Mouse (Mus musculus): ENCODE results near the gene Rab3gap2. TPM values are rescaled to one million over a fixed set of nuclear protein-coding genes. Genes with fewer than 3 reads are reported as not detected.

The Rab3gap2 gene
- polyA plus RNA-seq, 1 experiment from 2014 or later = 15.8 TPM

DNA sequence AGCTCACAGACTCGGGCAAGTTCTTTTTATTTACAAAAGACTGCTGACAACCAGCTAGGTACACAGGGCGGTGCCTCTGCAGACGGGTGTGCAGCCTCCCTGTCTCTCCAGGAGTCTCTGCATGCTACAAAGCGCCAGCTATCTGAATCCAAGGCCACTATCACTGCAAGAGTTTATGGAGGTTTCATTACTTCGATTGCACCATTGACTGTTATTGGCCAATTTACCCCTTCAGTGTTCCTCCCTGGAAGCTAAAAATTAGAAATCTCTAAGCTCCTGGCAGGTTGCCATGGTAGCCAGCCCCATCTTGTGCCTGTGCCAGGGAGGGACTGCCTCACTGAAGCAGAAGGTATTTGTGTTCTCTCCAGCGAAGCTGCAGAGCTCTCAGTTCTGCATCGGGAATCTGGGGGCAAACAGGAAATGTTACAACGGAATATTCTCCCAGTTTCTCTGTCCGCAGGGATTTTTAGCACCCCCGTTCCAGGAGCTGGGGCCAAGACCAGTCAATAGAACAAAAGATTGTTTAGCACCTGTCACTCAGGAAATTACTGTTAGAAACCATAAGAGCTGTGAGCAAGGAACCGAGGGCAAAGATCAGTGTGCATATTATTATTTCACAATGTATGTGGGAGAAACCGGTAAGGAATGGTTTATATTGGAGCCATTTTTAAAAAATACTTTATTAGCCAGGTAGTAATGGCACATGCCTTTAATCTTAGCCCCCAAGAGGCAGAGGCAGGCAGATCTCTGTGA is 49.4 kb downstream of the Rab3gap2 start:
- Histone ChIP-seq H3K36me3 (ENCODE audit: control insufficient read depth, insufficient read depth) (peaks cover 43% of the 10 kb centered on the region), H3K9me3 (ENCODE audit: control insufficient read depth) (no peaks in the 10 kb centered on the region), H3K27ac (ENCODE audit: low read depth, low read length) (peak overlapping the region; percentile 86), H3K4me1 (replicated peaks; ENCODE audit: control insufficient read depth, insufficient read depth, low read length) (peaks cover 7% of the 10 kb centered on the region; the same call in 1 of the 2 replicates), H3K27me3 (replicated peaks; ENCODE audit: control insufficient read depth, insufficient read depth, low read length) (no peaks in the 10 kb centered on the region), H3K9ac (ENCODE audit: low read depth, low read length) (no peak overlapping the region), H3K4me3 (ENCODE audit: low read depth, low read length) (no peak overlapping the region), H3K4me2 (replicated peaks; ENCODE audit: low read depth) (peak overlapping the region; percentile 10)
- ATAC-seq = peak; percentile 90
- 30% methylated on average over 12 of the region's 12 CpGs for WGBS
- TF ChIP-seq CTCF (IDR thresholded peaks at IDR 0.05; ENCODE audit: low read depth) = no peak

DNA sequence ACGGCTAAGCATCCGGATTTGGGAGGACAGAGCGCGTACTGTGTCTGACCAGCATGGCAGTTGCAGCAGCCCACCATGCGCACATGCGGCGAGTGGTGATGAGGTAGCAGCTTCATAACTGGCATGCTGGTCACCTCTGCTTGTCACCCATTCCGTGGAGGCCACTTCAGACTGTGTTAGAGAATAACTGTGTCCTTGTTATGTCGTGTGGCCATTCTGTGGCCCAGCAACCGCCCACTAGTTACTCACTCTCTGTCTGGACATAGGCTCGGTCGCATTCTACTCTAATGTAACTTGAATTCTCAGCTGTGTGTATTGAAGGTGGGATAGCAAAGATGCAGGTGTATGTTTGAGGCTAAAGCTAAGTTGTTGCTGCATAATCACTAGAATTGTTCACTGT is 51.4 kb downstream of the Rab3gap2 start:
- Histone ChIP-seq H3K4me2 (replicated peaks; ENCODE audit: low read depth) (no peak overlapping the region), H3K4me3 (ENCODE audit: low read depth, low read length) (no peak overlapping the region), H3K27me3 (replicated peaks; ENCODE audit: control insufficient read depth, insufficient read depth, low read length) (no peaks in the 10 kb centered on the region), H3K4me1 (replicated peaks; ENCODE audit: control insufficient read depth, insufficient read depth, low read length) (peaks cover 7% of the 10 kb centered on the region; the same call in 1 of the 2 replicates), H3K9me3 (ENCODE audit: control insufficient read depth) (no peaks in the 10 kb centered on the region), H3K27ac (ENCODE audit: low read depth, low read length) (no peak overlapping the region), H3K36me3 (ENCODE audit: control insufficient read depth, insufficient read depth) (peaks cover 41% of the 10 kb centered on the region), H3K9ac (ENCODE audit: low read depth, low read length) (no peak overlapping the region)
- TF ChIP-seq CTCF (IDR thresholded peaks at IDR 0.05; ENCODE audit: low read depth) = no peak
- 97% methylated on average over 12 of the region's 12 CpGs for WGBS
- ATAC-seq = no peak

DNA sequence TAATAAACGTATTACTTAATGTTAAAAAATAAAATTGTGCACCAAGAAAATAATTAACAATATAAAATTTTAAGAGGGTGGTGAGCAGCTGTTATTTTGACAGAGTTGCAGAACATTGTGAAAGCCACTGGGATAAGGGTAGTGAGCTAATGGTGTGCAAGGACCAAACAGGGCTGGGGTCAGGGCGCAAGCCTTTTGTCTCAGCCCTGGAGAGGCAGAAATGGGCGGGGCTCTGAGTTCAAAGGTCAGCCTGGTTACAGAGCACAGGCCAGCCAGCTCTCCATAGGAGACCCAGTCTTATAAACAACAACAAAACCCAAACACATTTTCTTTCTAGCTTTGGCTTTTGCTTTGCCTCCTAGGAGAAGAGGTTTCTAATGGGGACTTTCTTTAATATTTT is 52.8 kb downstream of the Rab3gap2 start:
- 47% methylated on average over 3 of the region's 3 CpGs for WGBS
- no peaks in the 10 kb centered on the region for H3K4me1 ChIP-seq (replicated peaks; ENCODE audit: control insufficient read depth, insufficient read depth, low read length)
- no peak for TF ChIP-seq CTCF (IDR thresholded peaks at IDR 0.05; ENCODE audit: low read depth)
- no peak overlapping the region for H3K4me3 ChIP-seq (ENCODE audit: low read depth, low read length)
- no peak overlapping the region for H3K4me2 ChIP-seq (replicated peaks; ENCODE audit: low read depth)
- no peaks in the 10 kb centered on the region for H3K27me3 ChIP-seq (replicated peaks; ENCODE audit: control insufficient read depth, insufficient read depth, low read length)
- H3K27ac ChIP-seq (ENCODE audit: low read depth, low read length) = no peak overlapping the region
- H3K9me3 ChIP-seq (ENCODE audit: control insufficient read depth) = no peaks in the 10 kb centered on the region
- H3K36me3 ChIP-seq (ENCODE audit: control insufficient read depth, insufficient read depth) = peaks cover 36% of the 10 kb centered on the region
- no peak for ATAC-seq
- H3K9ac ChIP-seq (ENCODE audit: low read depth, low read length) = no peak overlapping the region

DNA sequence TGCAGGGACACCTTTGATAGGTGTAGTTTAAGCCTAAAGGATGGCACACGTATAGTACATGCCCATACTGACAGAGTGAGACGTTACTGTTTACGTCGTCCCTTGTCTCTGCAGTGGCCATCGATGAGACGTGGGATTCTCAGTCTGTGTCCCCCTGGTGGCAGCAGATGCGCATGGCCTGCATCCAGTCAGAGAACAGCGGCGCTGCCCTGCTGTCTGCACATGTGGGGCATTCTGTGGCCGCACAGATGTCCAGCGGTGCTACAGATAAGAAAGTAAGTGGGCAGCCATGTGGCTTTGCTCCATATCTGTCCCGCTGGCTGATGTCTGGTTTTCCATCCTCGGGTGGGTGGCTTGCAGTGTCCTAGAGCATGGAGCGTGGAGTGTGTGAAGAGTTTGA is 58.6 kb downstream of the Rab3gap2 start:
- no peaks in the 10 kb centered on the region for H3K27me3 ChIP-seq (replicated peaks; ENCODE audit: control insufficient read depth, insufficient read depth, low read length)
- H3K4me1 ChIP-seq (replicated peaks; ENCODE audit: control insufficient read depth, insufficient read depth, low read length) = no peaks in the 10 kb centered on the region
- WGBS = 53% methylated on average over 14 of the region's 14 CpGs
- peaks cover 79% of the 10 kb centered on the region for H3K36me3 ChIP-seq (ENCODE audit: control insufficient read depth, insufficient read depth)
- no peak for ATAC-seq
- no peak overlapping the region for H3K4me2 ChIP-seq (replicated peaks; ENCODE audit: low read depth)
- no peak overlapping the region for H3K9ac ChIP-seq (ENCODE audit: low read depth, low read length)
- no peak overlapping the region for H3K4me3 ChIP-seq (ENCODE audit: low read depth, low read length)
- TF ChIP-seq CTCF (IDR thresholded peaks at IDR 0.05; ENCODE audit: low read depth) = peak; percentile 87
- H3K9me3 ChIP-seq (ENCODE audit: control insufficient read depth) = no peaks in the 10 kb centered on the region
- no peak overlapping the region for H3K27ac ChIP-seq (ENCODE audit: low read depth, low read length)

DNA sequence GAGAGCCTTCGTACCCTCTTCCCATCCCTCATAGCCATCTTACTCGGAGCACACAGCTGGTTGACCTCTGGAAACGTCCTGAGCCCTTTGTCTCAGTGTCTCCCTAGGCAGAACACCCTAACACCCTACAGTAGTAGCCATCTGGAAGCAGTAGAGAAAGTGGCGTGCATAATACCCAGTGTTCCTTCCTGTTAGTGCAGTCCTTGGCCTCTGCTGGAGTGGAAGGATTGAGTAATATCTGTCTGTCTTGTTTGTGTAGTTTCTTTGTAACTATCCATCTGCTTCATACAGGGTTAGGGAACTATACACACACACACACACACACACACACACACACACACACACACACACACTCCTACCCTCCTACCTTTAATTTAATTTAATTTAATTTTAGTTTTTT is 64.8 kb downstream of the Rab3gap2 start:
- no peak for ATAC-seq
- Histone ChIP-seq H3K9ac (ENCODE audit: low read depth, low read length) (no peak overlapping the region), H3K9me3 (ENCODE audit: control insufficient read depth) (no peaks in the 10 kb centered on the region), H3K4me1 (replicated peaks; ENCODE audit: control insufficient read depth, insufficient read depth, low read length) (0 out of 2 replicates have a peak, but pooled peaks cover 3% of the 10 kb centered on the region), H3K27ac (ENCODE audit: low read depth, low read length) (no peak overlapping the region), H3K4me2 (replicated peaks; ENCODE audit: low read depth) (no peak overlapping the region), H3K36me3 (ENCODE audit: control insufficient read depth, insufficient read depth) (peaks cover 65% of the 10 kb centered on the region), H3K27me3 (replicated peaks; ENCODE audit: control insufficient read depth, insufficient read depth, low read length) (no peaks in the 10 kb centered on the region), H3K4me3 (ENCODE audit: low read depth, low read length) (no peak overlapping the region)
- 57% methylated on average over 4 of the region's 4 CpGs for WGBS
- TF ChIP-seq CTCF (IDR thresholded peaks at IDR 0.05; ENCODE audit: low read depth) = no peak

DNA sequence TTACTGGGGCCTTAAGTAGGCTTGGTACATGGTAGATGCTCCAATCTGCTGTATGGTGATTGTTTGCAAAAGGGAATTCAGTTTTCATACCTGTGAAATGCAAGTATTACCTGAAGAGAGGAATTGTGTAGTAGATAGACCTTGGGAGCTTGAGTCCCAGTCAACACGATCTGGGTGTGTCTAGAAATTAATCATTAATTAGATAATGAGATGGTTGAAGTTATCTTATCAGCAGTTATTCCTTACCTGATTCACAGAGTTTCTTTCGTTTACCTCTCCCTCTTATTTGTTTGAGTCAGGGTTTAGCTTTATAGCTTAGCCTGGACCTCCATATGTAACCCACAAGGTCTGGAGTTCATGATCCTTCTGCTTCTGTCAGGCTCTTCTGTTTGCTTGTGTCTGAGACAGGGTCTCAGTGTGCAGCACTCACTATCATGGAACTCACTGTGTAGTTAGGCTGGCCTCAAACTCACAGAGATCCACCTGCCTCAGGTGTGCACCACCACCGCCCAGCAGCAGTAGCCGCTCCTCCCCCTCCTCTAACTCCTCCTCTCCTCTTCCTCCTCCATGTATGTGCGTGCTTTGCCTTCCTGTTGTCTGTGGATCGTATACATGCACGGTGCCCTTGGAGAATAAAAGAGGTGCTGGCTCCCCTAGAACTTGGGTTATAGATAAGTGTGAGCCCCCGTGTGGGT is 66.6 kb downstream of the Rab3gap2 start:
- no peaks in the 10 kb centered on the region for H3K9me3 ChIP-seq (ENCODE audit: control insufficient read depth)
- peak overlapping the region; percentile 84 for H3K27ac ChIP-seq (ENCODE audit: low read depth, low read length)
- H3K27me3 ChIP-seq (replicated peaks; ENCODE audit: control insufficient read depth, insufficient read depth, low read length) = no peaks in the 10 kb centered on the region
- TF ChIP-seq CTCF (IDR thresholded peaks at IDR 0.05; ENCODE audit: low read depth) = no peak
- H3K4me3 ChIP-seq (ENCODE audit: low read depth, low read length) = no peak overlapping the region
- 0 out of 2 replicates have a peak, but pooled peaks cover 3% of the 10 kb centered on the region for H3K4me1 ChIP-seq (replicated peaks; ENCODE audit: control insufficient read depth, insufficient read depth, low read length)
- WGBS = 46% methylated on average over 8 of the region's 8 CpGs
- peaks cover 46% of the 10 kb centered on the region for H3K36me3 ChIP-seq (ENCODE audit: control insufficient read depth, insufficient read depth)
- H3K4me2 ChIP-seq (replicated peaks; ENCODE audit: low read depth) = 0 out of 2 replicates have a peak overlapping the region, but pooled peaks have one; percentile 21
- peak; percentile 83 for ATAC-seq
- H3K9ac ChIP-seq (ENCODE audit: low read depth, low read length) = no peak overlapping the region
